Mouse (Mus musculus) lung, embryonic 15.5 days (tissue): ENCODE measurements around the gene Proser3. TPM values are rescaled to one million over a fixed set of nuclear protein-coding genes. Genes with fewer than 3 reads are reported as not detected.
A peak's percentile ranks its signal among the peaks of the same experiment; 100 is the strongest.

ENCODE experiments used
- ATAC-seq: fragments of 200-750 bp; cut with Nextera tagmentation; 2 replicates; pipeline ENCODE4 v1.8.0; 2017; ENCODE audit warnings: moderate number of reproducible peaks, borderline replicate concordance; ENCODE audit not compliant: low FRiP score, low TSS enrichment; ENCODE audit errors: extremely low read depth
- H3K27ac ChIP-seq: fragments of 300-500 bp; sonication (generic); 2 replicates; pipeline ENCODE4 v1.5.1; 2015; ENCODE audit warnings: moderate library complexity, mild to moderate bottlenecking, inconsistent platforms
- H3K27me3 ChIP-seq: fragments of 300-500 bp; sonication (generic); 2 replicates; pipeline ENCODE4 v1.6.1; 2015; ENCODE audit warnings: inconsistent platforms
- H3K36me3 ChIP-seq: fragments of 300-500 bp; sonication (generic); 2 replicates; pipeline ENCODE4 v1.6.1; 2015; ENCODE audit warnings: inconsistent platforms
- H3K4me1 ChIP-seq: fragments of 300-500 bp; sonication (generic); 2 replicates; pipeline ENCODE4 v1.6.1; 2015; ENCODE audit warnings: inconsistent platforms
- H3K4me2 ChIP-seq: fragments of 300-500 bp; sonication (generic); 2 replicates; pipeline ENCODE4 v1.6.1; 2015; ENCODE audit warnings: inconsistent platforms, mild to moderate bottlenecking, moderate library complexity
- H3K4me3 ChIP-seq: fragments of 300-500 bp; sonication (generic); 2 replicates; pipeline ENCODE4 v1.5.1; 2015; ENCODE audit warnings: mild to moderate bottlenecking, inconsistent platforms
- H3K9ac ChIP-seq: fragments of 300-500 bp; sonication (generic); 2 replicates; pipeline ENCODE4 v1.6.1; 2015; ENCODE audit warnings: inconsistent platforms
- H3K9me3 ChIP-seq: fragments of 300-500 bp; sonication (generic); 2 replicates; pipeline ENCODE4 v1.6.1; 2016; ENCODE audit warnings: inconsistent platforms
- WGBS: fragments of 180-500 bp; shearing (Covaris S2); methylation state at CpG from one replicate; pipeline ENCODE4 v1.1.7; 2015; 5-methylcytosine and 5-hydroxymethylcytosine counted together
- polyA plus RNA-seq: library from polyadenylated mRNA; unstranded; fragments of >200 nt; fragmentation: Nextera tagmentation; extraction: Ambion mirVana; gene quantifications from 2 replicates; pipeline ENCODE4 v1.2.1, GENCODE M21; 2015

The Proser3 gene
- polyA plus RNA-seq, 1 experiment from 2014 or later = 18.3 TPM

DNA sequence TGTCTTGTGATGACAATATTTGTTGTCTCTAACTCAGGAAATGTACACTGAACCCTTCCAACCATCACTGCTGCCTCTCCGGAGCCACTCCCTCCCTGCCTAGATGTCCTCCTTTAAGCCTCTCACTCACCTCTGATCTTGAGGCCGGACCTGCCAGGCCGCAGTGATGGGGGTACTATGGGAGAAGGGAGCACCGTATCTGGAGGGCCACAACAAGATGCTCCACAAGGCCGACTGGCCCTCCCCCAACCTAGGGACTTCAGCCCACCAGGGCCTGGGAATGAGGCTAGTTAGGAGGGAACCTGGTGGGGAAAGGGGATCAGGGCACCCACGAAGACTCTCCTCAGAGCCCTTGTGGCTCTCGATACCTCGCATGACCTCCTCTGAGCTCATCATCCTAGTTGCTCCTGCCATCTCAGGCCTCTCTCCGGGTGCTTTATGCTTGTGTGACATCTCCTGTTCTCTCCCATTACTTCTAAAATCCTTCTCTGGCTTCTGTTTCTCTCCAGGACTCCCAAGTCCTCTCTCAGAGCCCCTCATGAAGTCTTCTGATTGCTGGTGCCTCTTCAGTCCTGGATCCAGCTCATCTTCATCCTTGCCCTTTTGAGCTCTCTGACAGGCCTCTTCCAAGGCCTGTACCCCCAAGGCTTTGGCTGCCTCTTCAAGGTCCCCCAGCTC is 39.0 kb upstream of the Proser3 start:
- Histone ChIP-seq H3K27me3 (no peaks in the 10 kb centered on the region), H3K4me3 (no peak overlapping the region), H3K9me3 (no peaks in the 10 kb centered on the region), H3K4me1 (peaks cover 18% of the 10 kb centered on the region), H3K4me2 (no peak overlapping the region), H3K27ac (no peak overlapping the region), H3K9ac (no peak overlapping the region), H3K36me3 (peaks cover 7% of the 10 kb centered on the region)
- WGBS = 84% methylated on average over 9 of the region's 9 CpGs
- ATAC-seq = no peak

DNA sequence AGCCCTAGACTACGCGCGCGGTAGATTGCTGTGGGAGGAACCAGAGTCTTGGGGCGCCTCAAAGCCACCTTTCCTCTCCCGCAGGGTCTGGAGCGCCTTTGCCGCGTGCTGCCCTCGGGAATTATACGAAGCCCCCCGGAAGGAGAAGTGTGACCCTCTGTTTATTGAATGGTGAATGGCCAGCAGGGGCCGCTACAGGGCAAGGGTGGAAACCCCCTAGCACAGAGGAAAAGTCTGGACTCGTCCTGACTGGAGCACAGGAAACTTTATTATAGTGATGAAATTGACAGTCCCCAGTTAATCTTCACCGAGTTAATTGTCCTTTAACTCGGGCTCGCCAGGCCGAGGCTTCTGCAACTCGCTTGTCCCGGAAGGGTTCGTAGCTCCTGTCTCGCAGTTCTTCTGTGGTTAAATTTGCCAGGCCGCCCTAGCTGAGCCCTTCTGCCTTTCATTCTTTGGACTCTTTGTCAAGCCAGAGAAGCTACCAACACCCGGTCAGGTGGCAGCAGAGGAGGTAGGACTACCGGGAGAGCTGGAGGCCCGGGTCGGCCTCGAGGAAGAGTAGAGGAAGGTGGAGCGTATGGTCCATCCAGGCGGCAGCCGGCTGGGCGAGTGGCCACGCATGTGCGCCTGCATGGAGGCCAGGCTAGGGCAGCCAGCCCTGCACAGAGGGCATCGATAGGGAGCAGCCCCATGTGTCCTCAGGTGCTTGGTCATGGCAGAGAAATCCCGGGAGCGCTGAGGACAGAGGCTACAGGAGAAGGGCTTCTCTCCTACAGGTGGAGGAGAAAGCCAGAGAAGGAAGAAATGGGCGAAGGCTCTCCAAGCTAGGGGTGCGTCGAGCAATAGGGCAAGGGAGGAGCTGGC is 37.6 kb upstream of the Proser3 start:
- H3K4me2 ChIP-seq = peak overlapping the region; percentile 80
- H3K9ac ChIP-seq = peak overlapping the region; percentile 95
- no peaks in the 10 kb centered on the region for H3K27me3 ChIP-seq
- H3K4me1 ChIP-seq = peaks cover 18% of the 10 kb centered on the region
- peak; percentile 55; the same call in 1 of the 2 replicates for ATAC-seq
- H3K9me3 ChIP-seq = no peaks in the 10 kb centered on the region
- peak overlapping the region; percentile 99 for H3K4me3 ChIP-seq
- peak overlapping the region; percentile 94 for H3K27ac ChIP-seq
- peaks cover 21% of the 10 kb centered on the region for H3K36me3 ChIP-seq
- 20% methylated on average over 39 of the region's 40 CpGs for WGBS

DNA sequence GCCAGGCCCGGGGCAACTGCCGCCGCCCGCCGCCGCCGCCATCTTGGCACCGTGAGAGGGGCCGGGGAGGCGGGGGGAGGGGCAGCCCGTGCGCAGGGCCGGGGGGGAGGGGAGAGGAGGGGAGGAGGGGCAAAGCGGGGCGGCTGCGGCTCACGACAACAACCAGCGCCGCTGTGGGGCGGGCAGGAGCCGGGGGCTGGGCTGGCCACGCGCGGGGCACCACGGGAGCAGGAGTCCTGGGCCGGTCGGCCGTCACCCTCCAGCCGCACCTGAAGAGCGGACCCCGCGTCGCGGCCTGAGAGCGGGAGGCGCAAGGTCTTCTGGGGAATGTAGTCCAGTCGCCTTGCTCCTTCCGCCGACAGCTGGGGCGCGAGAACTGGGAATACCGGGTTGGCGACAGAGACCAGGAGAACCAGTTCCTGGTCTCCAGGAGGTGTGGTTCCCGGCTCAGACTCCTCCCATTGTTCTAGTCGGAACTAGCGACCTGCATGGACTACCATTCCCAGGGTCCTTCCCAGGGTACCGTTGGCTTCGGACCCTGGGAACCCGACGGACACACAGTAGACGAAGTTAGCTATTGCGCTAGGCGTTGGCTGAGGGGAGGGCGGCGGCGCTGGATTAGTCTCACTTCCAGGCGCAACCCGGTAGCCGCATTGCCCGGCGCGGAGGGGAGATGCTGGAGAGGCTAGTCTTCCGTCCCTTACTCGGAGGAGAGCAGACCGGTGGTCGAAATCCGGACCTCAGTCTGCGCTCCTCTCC is 36.8 kb upstream of the Proser3 start, which contains the start of gene Kmt2b:
Gene Kmt2b (minus strand): TSS at position 51 of the 759 bp plus-strand sequence.
- Histone ChIP-seq H3K27me3 (no peaks in the 10 kb centered on the region), H3K4me1 (peaks cover 18% of the 10 kb centered on the region), H3K27ac (peak within 1 kb of the TSS; percentile 94), H3K9me3 (no peaks in the 10 kb centered on the region), H3K36me3 (peaks cover 30% of the 10 kb centered on the region), H3K9ac (peak within 1 kb of the TSS; percentile 95), H3K4me3 (peak within 1 kb of the TSS; percentile 99), H3K4me2 (peak within 1 kb of the TSS; percentile 80)
- ATAC-seq = peak; percentile 96
- under 1% methylated on average over 54 of the region's 68 CpGs for WGBS

DNA sequence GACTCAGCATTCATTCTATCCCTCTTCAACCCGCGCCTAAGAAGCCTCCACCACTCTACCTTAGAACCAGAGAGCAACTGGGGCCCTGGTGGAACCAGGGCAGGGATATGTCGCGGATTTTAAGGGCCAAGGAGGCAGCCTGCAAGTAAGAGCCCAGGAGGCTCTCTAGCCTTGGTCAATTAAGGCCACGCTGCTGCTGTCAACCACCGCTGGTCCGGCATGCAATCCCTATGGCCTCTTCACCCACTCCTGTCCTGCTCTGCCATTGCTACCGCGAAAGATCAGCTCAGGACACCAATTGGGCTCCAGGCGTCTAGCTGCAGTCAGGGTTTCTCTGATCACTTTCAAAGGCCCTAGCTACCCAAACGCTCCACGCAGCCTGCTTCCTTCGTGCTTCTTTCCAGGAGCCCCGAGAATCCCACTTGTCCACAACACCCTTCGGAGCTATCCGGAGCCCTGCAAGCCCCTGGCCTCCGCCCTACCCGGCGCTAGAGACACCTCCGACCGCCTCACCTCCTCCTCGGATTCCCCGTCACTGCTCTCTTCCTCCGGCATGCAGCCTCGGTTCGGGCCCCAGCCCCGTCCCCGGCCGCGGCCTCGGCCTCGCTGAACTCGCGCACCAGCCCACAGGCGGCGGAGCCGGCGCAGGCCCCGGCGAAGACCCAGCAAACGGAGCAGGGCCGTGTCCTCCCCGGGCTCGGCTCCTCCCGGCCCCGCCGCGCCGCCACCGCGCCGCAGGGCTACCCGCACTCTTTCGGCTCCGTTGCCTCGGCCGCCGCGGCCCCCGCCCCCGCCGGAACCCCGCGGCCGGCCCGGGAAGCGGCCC is 36.0 kb upstream of the Proser3 start:
- H3K4me1 ChIP-seq = peaks cover 18% of the 10 kb centered on the region
- ATAC-seq = peak; percentile 33
- H3K9ac ChIP-seq = peak overlapping the region; percentile 95
- no peaks in the 10 kb centered on the region for H3K9me3 ChIP-seq
- 1% methylated on average over 67 of the region's 67 CpGs for WGBS
- peak overlapping the region; percentile 80 for H3K4me2 ChIP-seq
- peak overlapping the region; percentile 99 for H3K4me3 ChIP-seq
- peak overlapping the region; percentile 94 for H3K27ac ChIP-seq
- no peaks in the 10 kb centered on the region for H3K27me3 ChIP-seq
- H3K36me3 ChIP-seq = peaks cover 38% of the 10 kb centered on the region

DNA sequence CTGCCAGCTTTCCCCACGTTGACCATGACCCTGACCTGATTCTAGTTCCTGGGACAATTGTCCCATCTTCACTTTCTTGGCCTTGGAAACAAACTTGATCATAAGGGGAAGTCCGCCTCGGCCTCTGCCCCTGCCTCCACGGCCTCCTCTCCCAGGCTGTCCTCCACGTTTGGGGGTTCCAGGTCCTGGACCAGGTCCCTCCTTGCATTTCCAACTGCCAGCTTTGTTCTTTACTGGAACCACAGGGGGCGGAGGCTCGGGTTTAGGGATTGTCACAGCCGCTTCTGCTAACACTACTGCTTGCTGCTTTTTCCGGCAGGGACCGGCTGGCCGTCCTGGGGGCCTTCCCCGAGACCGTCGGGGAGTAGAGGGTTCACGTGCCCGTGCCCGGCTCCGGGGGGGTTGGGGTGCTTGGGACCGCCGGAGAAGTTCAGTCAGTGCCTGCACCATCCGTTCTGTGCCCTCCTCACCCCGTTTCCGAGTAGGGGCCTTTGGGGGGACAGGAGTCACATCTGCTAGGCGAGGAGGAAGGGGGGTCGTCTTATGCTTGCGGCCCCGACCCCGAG is 34.4 kb upstream of the Proser3 start:
- Histone ChIP-seq H3K4me1 (peaks cover 18% of the 10 kb centered on the region), H3K9ac (no peak overlapping the region), H3K4me2 (peak overlapping the region; percentile 80; the same call in 1 of the 2 replicates), H3K27ac (no peak overlapping the region), H3K27me3 (no peaks in the 10 kb centered on the region), H3K9me3 (no peaks in the 10 kb centered on the region), H3K36me3 (peaks cover 53% of the 10 kb centered on the region), H3K4me3 (peak overlapping the region; percentile 99)
- ATAC-seq = no peak
- 91% methylated on average over 28 of the region's 28 CpGs for WGBS

DNA sequence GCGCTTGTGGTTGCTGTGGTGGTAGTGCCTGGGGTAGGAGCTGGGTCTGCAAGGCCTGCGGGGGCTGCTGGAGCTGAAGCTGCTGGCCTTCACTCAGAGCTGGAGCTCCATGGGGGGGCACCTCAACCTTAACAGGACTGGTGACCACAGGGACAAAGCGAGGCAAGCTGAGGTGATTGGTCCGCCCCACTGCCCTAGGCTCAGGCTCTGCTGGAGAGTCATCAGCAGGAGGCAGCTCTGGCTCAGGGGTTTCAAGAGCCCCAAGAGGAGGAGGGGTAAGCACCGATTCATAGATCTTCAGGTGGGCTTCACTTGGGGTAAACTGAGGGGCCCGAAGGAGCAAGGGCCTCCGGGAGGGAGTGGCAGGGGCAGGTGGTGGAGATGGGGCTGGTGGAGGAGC is 33.1 kb upstream of the Proser3 start:
- no peaks in the 10 kb centered on the region for H3K27me3 ChIP-seq
- no peak overlapping the region for H3K4me3 ChIP-seq
- H3K9me3 ChIP-seq = no peaks in the 10 kb centered on the region
- peaks cover 66% of the 10 kb centered on the region for H3K36me3 ChIP-seq
- 95% methylated on average over 7 of the region's 7 CpGs for WGBS
- no peak overlapping the region for H3K9ac ChIP-seq
- H3K27ac ChIP-seq = no peak overlapping the region
- peaks cover 18% of the 10 kb centered on the region for H3K4me1 ChIP-seq
- no peak overlapping the region for H3K4me2 ChIP-seq
- ATAC-seq = no peak

DNA sequence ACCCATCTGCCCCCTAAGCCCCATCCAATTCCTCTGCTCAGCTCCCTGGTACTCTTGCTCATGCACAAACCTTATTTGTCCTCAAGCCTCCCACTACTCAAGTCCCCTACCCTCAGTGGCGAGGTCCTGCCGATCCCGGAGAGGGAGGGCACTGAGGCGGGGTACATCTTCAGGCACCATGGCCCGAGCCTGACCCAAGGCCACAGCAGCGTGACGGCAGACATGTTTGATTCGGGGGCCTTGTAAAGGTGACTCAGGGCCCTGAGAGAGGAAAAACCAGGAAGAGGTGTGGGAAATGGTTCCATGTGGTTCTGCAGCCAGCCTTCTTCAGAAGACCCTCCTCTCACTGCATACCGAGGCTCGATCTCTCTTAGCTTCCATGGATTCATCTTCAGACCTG is 32.2 kb upstream of the Proser3 start:
- H3K27me3 ChIP-seq = no peaks in the 10 kb centered on the region
- ATAC-seq = no peak
- no peak overlapping the region for H3K9ac ChIP-seq
- no peaks in the 10 kb centered on the region for H3K9me3 ChIP-seq
- no peak overlapping the region for H3K27ac ChIP-seq
- 91% methylated on average over 10 of the region's 10 CpGs for WGBS
- H3K4me3 ChIP-seq = no peak overlapping the region
- peaks cover 12% of the 10 kb centered on the region for H3K4me1 ChIP-seq
- no peak overlapping the region for H3K4me2 ChIP-seq
- H3K36me3 ChIP-seq = peaks cover 74% of the 10 kb centered on the region

DNA sequence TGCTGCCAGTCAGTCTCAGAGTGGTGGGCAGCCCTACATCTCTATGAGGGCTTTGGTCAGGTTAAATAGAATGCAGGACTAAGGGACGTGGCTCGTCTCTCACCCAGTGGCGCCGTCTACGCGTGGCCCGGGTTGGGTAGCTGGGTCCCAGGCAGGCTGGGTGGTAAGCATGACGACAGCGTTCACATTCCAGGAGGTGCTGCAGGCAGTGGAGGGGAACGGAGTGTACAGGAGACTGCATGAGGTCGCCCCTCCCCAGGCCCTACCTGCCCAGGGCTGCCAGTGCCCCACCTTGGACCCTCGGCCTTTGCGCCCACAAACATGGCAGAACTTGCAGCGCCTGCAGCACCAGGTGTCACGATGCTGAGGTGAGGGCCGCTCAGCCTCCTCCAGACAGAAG is 29.4 kb upstream of the Proser3 start:
- Histone ChIP-seq H3K27ac (no peak overlapping the region), H3K4me3 (no peak overlapping the region), H3K27me3 (no peaks in the 10 kb centered on the region), H3K9ac (no peak overlapping the region), H3K36me3 (peaks cover 99% of the 10 kb centered on the region), H3K4me2 (no peak overlapping the region), H3K9me3 (no peaks in the 10 kb centered on the region), H3K4me1 (peaks cover 1% of the 10 kb centered on the region; the same call in 1 of the 2 replicates)
- no peak for ATAC-seq
- WGBS = 93% methylated on average over 16 of the region's 16 CpGs

DNA sequence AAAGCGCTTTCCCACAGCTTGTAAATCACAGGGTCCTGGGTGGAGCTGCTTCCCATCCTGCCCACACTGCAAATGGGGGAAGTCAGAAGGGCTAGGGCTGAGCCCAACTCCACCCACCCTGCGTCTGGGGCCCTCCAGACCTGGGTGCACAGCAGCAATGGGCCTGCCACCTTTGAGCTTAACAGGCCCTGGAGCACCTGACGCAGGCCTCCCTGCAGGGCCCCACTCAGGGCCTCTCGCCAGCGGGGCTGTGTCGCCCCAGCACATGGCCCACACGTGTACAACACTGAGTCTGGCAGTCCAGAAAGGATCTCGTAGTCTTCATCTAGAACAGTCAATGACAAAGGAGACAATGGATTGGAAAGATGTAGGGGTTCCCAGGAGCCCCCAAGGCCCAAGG is 27.9 kb upstream of the Proser3 start:
- Histone ChIP-seq H3K4me2 (no peak overlapping the region), H3K27ac (no peak overlapping the region), H3K9ac (no peak overlapping the region), H3K36me3 (peaks cover 99% of the 10 kb centered on the region), H3K27me3 (no peaks in the 10 kb centered on the region), H3K4me1 (no peaks in the 10 kb centered on the region), H3K9me3 (no peaks in the 10 kb centered on the region), H3K4me3 (no peak overlapping the region)
- ATAC-seq = no peak
- 93% methylated on average over 8 of the region's 8 CpGs for WGBS

DNA sequence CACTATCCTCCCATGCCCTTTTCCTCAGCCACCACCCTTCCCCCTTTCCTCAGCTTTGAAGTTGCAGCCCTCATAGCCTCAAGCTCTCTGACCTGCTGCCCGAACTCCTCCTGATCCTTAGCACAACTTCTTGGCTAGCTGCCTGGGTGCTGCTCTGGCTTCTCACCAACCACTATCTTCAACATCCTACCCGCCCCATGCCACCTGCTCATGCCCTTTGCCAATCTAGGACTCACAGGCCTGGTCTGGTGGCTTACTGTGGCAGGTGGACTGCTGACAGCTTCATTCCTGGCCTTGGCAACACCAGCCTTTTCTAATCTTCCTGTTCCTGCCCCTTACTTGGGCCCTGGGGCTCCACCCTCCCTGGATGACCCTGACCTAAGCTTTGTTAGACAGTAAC is 20.9 kb upstream of the Proser3 start:
- WGBS = 73% methylated on average over 2 of the region's 2 CpGs
- H3K27ac ChIP-seq = no peak overlapping the region

DNA sequence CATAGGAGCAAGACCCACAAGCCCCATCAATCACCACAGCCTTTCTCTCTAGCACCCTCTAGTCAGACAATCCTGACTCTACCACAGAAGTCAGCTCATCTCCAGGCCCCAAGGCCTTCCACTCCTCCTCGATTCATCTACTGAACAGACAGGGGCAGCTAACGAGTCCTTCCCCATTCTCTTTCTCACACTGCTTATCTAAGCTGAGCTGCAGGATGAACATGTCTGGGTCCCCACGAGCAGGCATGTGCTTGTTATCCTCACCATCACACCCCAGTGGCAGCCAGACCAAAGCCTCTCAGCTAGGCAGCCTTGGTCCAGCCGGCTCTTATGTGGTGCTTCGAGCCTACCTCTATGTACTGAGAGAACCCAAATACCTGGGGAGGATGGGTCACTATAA is 20.3 kb upstream of the Proser3 start:
- no peaks in the 10 kb centered on the region for H3K9me3 ChIP-seq
- no peak overlapping the region for H3K27ac ChIP-seq
- H3K27me3 ChIP-seq = no peaks in the 10 kb centered on the region
- 89% methylated on average over 5 of the region's 5 CpGs for WGBS
- ATAC-seq = no peak
- no peak overlapping the region for H3K4me3 ChIP-seq
- peaks cover 95% of the 10 kb centered on the region for H3K36me3 ChIP-seq
- no peak overlapping the region for H3K4me2 ChIP-seq
- H3K4me1 ChIP-seq = no peaks in the 10 kb centered on the region
- H3K9ac ChIP-seq = no peak overlapping the region

More for the DNA sequence above, 20.9 kb upstream of the Proser3 start:
- Histone ChIP-seq H3K27me3 (no peaks in the 10 kb centered on the region), H3K4me1 (no peaks in the 10 kb centered on the region), H3K4me2 (no peak overlapping the region), H3K36me3 (peaks cover 98% of the 10 kb centered on the region), H3K9ac (no peak overlapping the region), H3K4me3 (no peak overlapping the region), H3K9me3 (no peaks in the 10 kb centered on the region)
- ATAC-seq = no peak
